Mouse (Mus musculus): ENCODE data around the gene Bsg. TPM values are rescaled to one million over a fixed set of nuclear protein-coding genes. Genes with fewer than 3 reads are reported as not detected.

Gene Bsg
- polyA plus RNA-seq, 1 experiment from 2014 or later, result 500 TPM

- no peaks in the 10 kb centered on the region for H3K27me3 ChIP-seq
- H3K4me2 ChIP-seq, result no peak overlapping the region
- 78% methylated on average over 28 of the region's 28 CpGs for WGBS
- H3K9me3 ChIP-seq, result 0 out of 2 replicates have a peak, but pooled peaks cover 4% of the 10 kb centered on the region
- H3K36me3 ChIP-seq (replicated peaks), result peaks cover 6% of the 10 kb centered on the region; the same call in 1 of the 2 replicates
- no peak overlapping the region for H3K9ac ChIP-seq
- no peaks in the 10 kb centered on the region for H3K4me1 ChIP-seq
- no peak for ATAC-seq (ENCODE audit: low FRiP score)
- no peak overlapping the region for H3K4me3 ChIP-seq (replicated peaks)
- H3K27ac ChIP-seq, result no peak overlapping the region
Observed at GRCm38 (mm10) chr10:79728323-79729249, 24.3 kb downstream of the Bsg start.

- no peak overlapping the region for H3K4me3 ChIP-seq (replicated peaks)
- no peaks in the 10 kb centered on the region for H3K27me3 ChIP-seq
- no peak for ATAC-seq (ENCODE audit: low FRiP score)
- H3K9ac ChIP-seq, result no peak overlapping the region
- H3K4me2 ChIP-seq, result no peak overlapping the region
- H3K36me3 ChIP-seq (replicated peaks), result peaks cover 13% of the 10 kb centered on the region
- whole genome bisulfite sequencing, result 87% methylated on average over 13 of the region's 13 CpGs
- no peaks in the 10 kb centered on the region for H3K4me1 ChIP-seq
- H3K9me3 ChIP-seq, result 0 out of 2 replicates have a peak, but pooled peaks cover 4% of the 10 kb centered on the region
- H3K27ac ChIP-seq, result no peak overlapping the region
Observed at GRCm38 (mm10) chr10:79729357-79729965, 25.2 kb downstream of the Bsg start.

GRCm38 (mm10) chr10:79732500-79732899 lies 28.2 kb downstream of the Bsg start:
- no peak overlapping the region for H3K9ac ChIP-seq
- H3K4me2 ChIP-seq, result no peak overlapping the region
- no peak for ATAC-seq (ENCODE audit: low FRiP score)
- peaks cover 7% of the 10 kb centered on the region; the same call in 1 of the 2 replicates for H3K4me1 ChIP-seq
- H3K9me3 ChIP-seq, result 0 out of 2 replicates have a peak, but pooled peaks cover 7% of the 10 kb centered on the region
- H3K4me3 ChIP-seq (replicated peaks), result no peak overlapping the region
- no peak overlapping the region for H3K27ac ChIP-seq
- 100% methylated on average over 1 of the region's 1 CpGs for WGBS
- H3K27me3 ChIP-seq, result peaks cover 19% of the 10 kb centered on the region
- H3K36me3 ChIP-seq (replicated peaks), result peaks cover 42% of the 10 kb centered on the region

GRCm38 (mm10) chr10:79733847-79734246 lies 29.6 kb downstream of the Bsg start:
- Histone ChIP-seq H3K27ac (no peak overlapping the region), H3K36me3 (replicated peaks) (peaks cover 55% of the 10 kb centered on the region), H3K4me1 (peaks cover 7% of the 10 kb centered on the region; the same call in 1 of the 2 replicates), H3K27me3 (peaks cover 19% of the 10 kb centered on the region), H3K9ac (no peak overlapping the region), H3K4me2 (no peak overlapping the region), H3K4me3 (replicated peaks) (no peak overlapping the region), H3K9me3 (peaks cover 12% of the 10 kb centered on the region; the same call in 1 of the 2 replicates)
- whole genome bisulfite sequencing, result 97% methylated on average over 15 of the region's 15 CpGs
- ATAC-seq (ENCODE audit: low FRiP score), result no peak

- Histone ChIP-seq H3K4me2 (0 out of 2 replicates have a peak overlapping the region, but pooled peaks have one; percentile 6), H3K36me3 (replicated peaks) (peaks cover 70% of the 10 kb centered on the region), H3K27me3 (peaks cover 19% of the 10 kb centered on the region), H3K9ac (no peak overlapping the region), H3K27ac (no peak overlapping the region), H3K4me1 (peaks cover 7% of the 10 kb centered on the region; the same call in 1 of the 2 replicates), H3K4me3 (replicated peaks) (no peak overlapping the region), H3K9me3 (peaks cover 28% of the 10 kb centered on the region)
- 29% methylated on average over 48 of the region's 52 CpGs for WGBS
- no peak; the same call in 1 of the 2 replicates for ATAC-seq (ENCODE audit: low FRiP score)
Observed at GRCm38 (mm10) chr10:79735361-79735760, 31.1 kb downstream of the Bsg start.

- Histone ChIP-seq H3K4me3 (replicated peaks) (no peak overlapping the region), H3K9me3 (peaks cover 25% of the 10 kb centered on the region), H3K27ac (no peak overlapping the region), H3K27me3 (peaks cover 19% of the 10 kb centered on the region), H3K4me1 (peaks cover 7% of the 10 kb centered on the region; the same call in 1 of the 2 replicates), H3K9ac (no peak overlapping the region), H3K36me3 (replicated peaks) (peaks cover 81% of the 10 kb centered on the region), H3K4me2 (no peak overlapping the region)
- ATAC-seq (ENCODE audit: low FRiP score), result no peak
- WGBS, result 94% methylated on average over 14 of the region's 14 CpGs
Observed at GRCm38 (mm10) chr10:79736706-79737105, 32.4 kb downstream of the Bsg start.

- Histone ChIP-seq H3K27ac (no peak overlapping the region), H3K36me3 (replicated peaks) (peaks cover 94% of the 10 kb centered on the region)
- WGBS, result 89% methylated on average over 10 of the region's 10 CpGs
Observed at GRCm38 (mm10) chr10:79738259-79738658, 34.0 kb downstream of the Bsg start.

GRCm38 (mm10) chr10:79739234-79739633 lies 34.9 kb downstream of the Bsg start:
- Histone ChIP-seq H3K27me3 (peaks cover 19% of the 10 kb centered on the region), H3K9ac (no peak overlapping the region), H3K4me2 (no peak overlapping the region), H3K9me3 (peaks cover 25% of the 10 kb centered on the region), H3K36me3 (replicated peaks) (peaks cover 94% of the 10 kb centered on the region), H3K27ac (no peak overlapping the region), H3K4me1 (peaks cover 7% of the 10 kb centered on the region; the same call in 1 of the 2 replicates), H3K4me3 (replicated peaks) (no peak overlapping the region)
- WGBS, result 98% methylated on average over 28 of the region's 28 CpGs
- no peak for ATAC-seq (ENCODE audit: low FRiP score)

More at GRCm38 (mm10) chr10:79738259-79738658, 34.0 kb downstream of the Bsg start:
- H3K9ac ChIP-seq, result no peak overlapping the region
- no peak overlapping the region for H3K4me3 ChIP-seq (replicated peaks)
- peaks cover 19% of the 10 kb centered on the region for H3K27me3 ChIP-seq
- H3K4me2 ChIP-seq, result no peak overlapping the region
- no peak for ATAC-seq (ENCODE audit: low FRiP score)
- H3K9me3 ChIP-seq, result peaks cover 25% of the 10 kb centered on the region
- peaks cover 7% of the 10 kb centered on the region; the same call in 1 of the 2 replicates for H3K4me1 ChIP-seq

- peaks cover 5% of the 10 kb centered on the region for H3K4me1 ChIP-seq
- no peak overlapping the region for H3K4me2 ChIP-seq
- peaks cover 21% of the 10 kb centered on the region for H3K9me3 ChIP-seq
- H3K4me3 ChIP-seq (replicated peaks), result no peak overlapping the region
- peaks cover 7% of the 10 kb centered on the region for H3K27me3 ChIP-seq
- H3K36me3 ChIP-seq (replicated peaks), result peaks cover 80% of the 10 kb centered on the region
- 52% methylated on average over 11 of the region's 11 CpGs for WGBS
- 0 out of 2 replicates have a peak overlapping the region, but pooled peaks have one; percentile 8 for H3K27ac ChIP-seq
- no peak for ATAC-seq (ENCODE audit: low FRiP score)
- no peak overlapping the region for H3K9ac ChIP-seq
Observed at GRCm38 (mm10) chr10:79740863-79741262, 36.6 kb downstream of the Bsg start.

GRCm38 (mm10) chr10:79743161-79743560 lies 38.9 kb downstream of the Bsg start:
- H3K9me3 ChIP-seq, result peaks cover 21% of the 10 kb centered on the region
- no peak overlapping the region for H3K4me2 ChIP-seq
- ATAC-seq (ENCODE audit: low FRiP score), result no peak
- no peak overlapping the region for H3K27ac ChIP-seq
- no peak overlapping the region for H3K9ac ChIP-seq
- H3K4me1 ChIP-seq, result peaks cover 10% of the 10 kb centered on the region
- no peaks in the 10 kb centered on the region for H3K27me3 ChIP-seq
- H3K36me3 ChIP-seq (replicated peaks), result peaks cover 57% of the 10 kb centered on the region
- H3K4me3 ChIP-seq (replicated peaks), result no peak overlapping the region
- WGBS, result 90% methylated on average over 11 of the region's 11 CpGs

GRCm38 (mm10) chr10:79743650-79744365 lies 39.5 kb downstream of the Bsg start:
- Histone ChIP-seq H3K4me2 (no peak overlapping the region), H3K4me3 (replicated peaks) (no peak overlapping the region), H3K36me3 (replicated peaks) (peaks cover 51% of the 10 kb centered on the region), H3K27me3 (no peaks in the 10 kb centered on the region), H3K27ac (no peak overlapping the region), H3K9me3 (peaks cover 16% of the 10 kb centered on the region), H3K4me1 (peaks cover 10% of the 10 kb centered on the region), H3K9ac (no peak overlapping the region; the same call in 1 of the 2 replicates)
- 92% methylated on average over 15 of the region's 15 CpGs for WGBS
- ATAC-seq (ENCODE audit: low FRiP score), result no peak

Data from forebrain, embryonic 12.5 days (tissue).